Mouse (Mus musculus): ENCODE measurements at regions not wholly inside any gene's neighbourhood (a gene's known extent, or its start where the extent isn't known, plus 50 kb on each side); places are given as distances from the start of the nearest gene placed in this dataset.
A peak's percentile ranks its signal among the peaks of the same experiment; 100 is the strongest.

DNA sequence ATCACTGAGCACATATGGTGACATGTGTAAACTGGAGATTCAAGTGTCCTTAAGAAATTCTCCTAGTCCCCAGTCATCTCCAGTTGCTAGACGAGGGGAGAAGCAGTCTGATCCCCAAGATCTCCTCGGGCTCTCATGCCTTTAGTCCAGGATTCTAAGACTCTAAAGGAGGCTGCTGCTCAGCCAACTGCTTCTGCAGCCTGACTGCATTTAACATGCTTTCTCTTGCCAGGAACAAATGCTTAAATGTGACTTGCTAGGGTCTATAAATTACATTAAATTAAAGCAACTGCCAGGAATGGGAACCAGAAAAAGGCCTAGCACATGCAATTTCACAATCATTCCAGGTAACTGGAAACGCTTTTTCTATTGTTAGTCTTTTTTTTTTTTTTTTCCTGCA, 599.8 kb upstream of the Gcfc2 start:
- Histone ChIP-seq H3K9me3 (no peaks in the 10 kb centered on the region), H3K27ac (no peak overlapping the region), H3K9ac (no peak overlapping the region), H3K36me3 (no peaks in the 10 kb centered on the region), H3K27me3 (replicated peaks) (no peaks in the 10 kb centered on the region), H3K4me3 (replicated peaks) (no peak overlapping the region), H3K4me2 (replicated peaks) (no peak overlapping the region), H3K4me1 (replicated peaks) (no peaks in the 10 kb centered on the region)
- ATAC-seq: no peak
- WGBS: 71% methylated on average over 3 of the region's 3 CpGs

DNA sequence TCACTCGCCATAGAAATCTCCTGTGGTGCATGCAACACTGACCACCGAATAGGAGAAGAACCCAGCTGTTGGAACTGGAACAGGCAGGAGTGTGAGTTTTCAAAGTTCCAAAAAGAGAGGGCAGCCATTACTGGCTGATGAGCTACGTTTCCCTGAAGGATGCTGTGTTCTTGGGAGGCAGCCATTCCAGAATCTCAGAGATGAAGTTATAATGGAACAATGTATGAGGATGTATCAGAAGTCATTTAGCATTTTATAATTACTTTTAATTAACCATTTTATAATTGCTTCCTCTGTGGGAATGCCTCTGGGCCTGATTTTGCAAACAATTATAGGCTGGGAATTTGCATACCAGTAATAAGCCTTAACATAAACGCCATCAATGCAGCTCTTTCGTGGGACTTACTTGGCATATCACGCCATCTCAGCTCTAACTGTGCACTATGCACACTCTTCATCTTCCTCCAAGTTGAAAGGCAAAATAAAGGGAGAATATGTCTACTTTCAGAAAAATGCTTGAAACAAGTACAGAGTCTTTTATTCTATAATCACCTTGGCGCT, 559.4 kb upstream of the Gcfc2 start:
- 86% methylated on average over 7 of the region's 7 CpGs for WGBS
- H3K27me3 ChIP-seq (replicated peaks): no peaks in the 10 kb centered on the region

DNA sequence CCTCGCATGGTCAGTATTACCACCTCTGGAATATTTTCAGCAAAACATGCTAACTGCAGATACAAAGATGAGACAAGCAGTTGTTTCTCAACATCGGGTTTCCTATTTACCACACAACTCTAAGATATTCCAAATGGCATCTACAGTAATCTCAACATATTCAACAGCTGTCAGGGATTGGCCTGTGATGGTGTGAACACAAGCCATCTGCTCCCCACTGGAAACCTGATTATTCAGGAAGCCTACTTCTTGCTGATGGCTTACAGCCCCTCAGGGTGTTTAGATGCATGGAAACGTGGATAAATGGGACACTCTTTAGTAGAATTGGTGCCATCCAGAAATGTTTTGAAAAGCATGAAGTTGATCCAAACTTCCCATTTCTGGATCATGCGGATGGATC, 535.0 kb upstream of the Gcfc2 start:
- Histone ChIP-seq H3K36me3 (no peaks in the 10 kb centered on the region), H3K4me2 (replicated peaks) (no peak overlapping the region), H3K4me1 (replicated peaks) (no peaks in the 10 kb centered on the region), H3K9ac (no peak overlapping the region), H3K27ac (no peak overlapping the region), H3K4me3 (replicated peaks) (no peak overlapping the region), H3K9me3 (no peaks in the 10 kb centered on the region), H3K27me3 (replicated peaks) (no peaks in the 10 kb centered on the region)
- no peak for ATAC-seq
- 69% methylated on average over 4 of the region's 4 CpGs for WGBS

More for the DNA sequence above, 559.4 kb upstream of the Gcfc2 start:
- no peak overlapping the region for H3K27ac ChIP-seq
- H3K4me3 ChIP-seq (replicated peaks): no peak overlapping the region
- no peaks in the 10 kb centered on the region for H3K4me1 ChIP-seq (replicated peaks)
- no peaks in the 10 kb centered on the region for H3K9me3 ChIP-seq
- H3K4me2 ChIP-seq (replicated peaks): no peak overlapping the region
- H3K36me3 ChIP-seq: no peaks in the 10 kb centered on the region
- H3K9ac ChIP-seq: no peak overlapping the region
- no peak for ATAC-seq

DNA sequence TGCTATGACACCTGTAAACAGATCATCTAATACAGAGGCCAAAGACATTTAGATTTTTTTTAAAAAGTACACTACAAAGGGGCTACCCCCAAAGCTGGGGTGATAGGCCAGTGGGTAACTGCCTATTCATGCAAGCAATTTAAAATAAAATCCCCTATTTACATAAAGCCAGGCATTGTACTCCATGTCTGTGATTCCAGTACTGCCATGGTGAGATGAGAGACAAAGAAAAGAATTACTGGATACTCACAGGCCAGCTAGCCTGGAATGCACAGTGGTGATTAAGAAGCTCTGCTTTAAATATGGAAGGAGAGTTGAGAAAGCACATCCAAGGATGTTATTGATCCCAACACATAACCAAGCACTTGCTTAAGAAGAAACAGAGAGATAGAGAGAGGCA, 520.3 kb upstream of the Gcfc2 start:
- no peak overlapping the region for H3K27ac ChIP-seq
- ATAC-seq: no peak
- H3K9ac ChIP-seq: no peak overlapping the region
- H3K4me1 ChIP-seq (replicated peaks): no peaks in the 10 kb centered on the region
- H3K4me3 ChIP-seq (replicated peaks): no peak overlapping the region
- H3K27me3 ChIP-seq (replicated peaks): no peaks in the 10 kb centered on the region
- no peaks in the 10 kb centered on the region for H3K9me3 ChIP-seq
- H3K4me2 ChIP-seq (replicated peaks): no peak overlapping the region
- H3K36me3 ChIP-seq: no peaks in the 10 kb centered on the region

DNA sequence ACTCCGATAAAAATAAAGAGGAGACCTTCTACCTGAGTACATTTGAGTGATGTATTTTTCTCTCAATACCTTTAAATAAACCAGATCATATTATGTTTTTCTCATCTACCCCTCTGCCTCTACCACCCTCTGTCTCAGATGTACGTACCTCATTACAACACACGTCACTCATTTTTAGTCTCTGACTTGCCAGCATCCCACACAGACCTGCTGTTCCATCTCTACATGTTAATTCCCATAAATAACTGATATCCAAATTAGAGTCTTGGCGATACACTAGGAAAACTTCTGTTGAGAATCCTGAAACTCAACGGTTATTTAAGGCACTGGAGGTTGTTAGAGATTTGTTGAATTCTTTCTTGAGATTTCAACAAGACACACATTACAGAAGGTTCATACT, 509.9 kb upstream of the Gcfc2 start:
- Histone ChIP-seq H3K27me3 (replicated peaks) (no peaks in the 10 kb centered on the region), H3K9me3 (no peaks in the 10 kb centered on the region), H3K9ac (no peak overlapping the region), H3K36me3 (no peaks in the 10 kb centered on the region), H3K4me3 (replicated peaks) (no peak overlapping the region), H3K27ac (no peak overlapping the region), H3K4me2 (replicated peaks) (no peak overlapping the region), H3K4me1 (replicated peaks) (no peaks in the 10 kb centered on the region)
- no peak for ATAC-seq
- 87% methylated on average over 5 of the region's 5 CpGs for WGBS

DNA sequence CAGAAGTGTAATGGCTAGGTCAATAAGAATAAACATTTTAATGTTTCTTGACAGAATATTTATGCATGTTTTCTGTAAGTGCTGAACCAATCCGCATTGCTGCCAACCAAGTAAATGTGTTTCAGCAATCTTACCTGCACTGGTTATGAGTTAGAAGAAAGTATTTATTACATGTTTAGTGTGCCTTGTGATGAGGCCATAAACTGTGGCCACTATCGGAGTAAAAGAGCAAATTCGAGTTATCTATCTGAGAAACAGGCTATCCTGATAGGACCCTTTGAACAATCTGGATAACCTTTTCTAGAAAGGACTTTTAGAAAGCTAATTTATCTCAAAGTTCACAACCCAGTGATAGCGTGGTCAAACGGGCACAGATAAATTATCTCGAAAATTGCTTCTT, 488.7 kb upstream of the Gcfc2 start:
- H3K9me3 ChIP-seq: no peaks in the 10 kb centered on the region
- H3K27ac ChIP-seq: no peak overlapping the region
- ATAC-seq: peak; percentile 51; the same call in 1 of the 2 replicates
- H3K4me3 ChIP-seq (replicated peaks): no peak overlapping the region
- WGBS: 41% methylated on average over 6 of the region's 6 CpGs
- no peaks in the 10 kb centered on the region for H3K27me3 ChIP-seq (replicated peaks)
- H3K36me3 ChIP-seq: no peaks in the 10 kb centered on the region
- H3K4me2 ChIP-seq (replicated peaks): no peak overlapping the region
- H3K4me1 ChIP-seq (replicated peaks): no peaks in the 10 kb centered on the region
- H3K9ac ChIP-seq: no peak overlapping the region

DNA sequence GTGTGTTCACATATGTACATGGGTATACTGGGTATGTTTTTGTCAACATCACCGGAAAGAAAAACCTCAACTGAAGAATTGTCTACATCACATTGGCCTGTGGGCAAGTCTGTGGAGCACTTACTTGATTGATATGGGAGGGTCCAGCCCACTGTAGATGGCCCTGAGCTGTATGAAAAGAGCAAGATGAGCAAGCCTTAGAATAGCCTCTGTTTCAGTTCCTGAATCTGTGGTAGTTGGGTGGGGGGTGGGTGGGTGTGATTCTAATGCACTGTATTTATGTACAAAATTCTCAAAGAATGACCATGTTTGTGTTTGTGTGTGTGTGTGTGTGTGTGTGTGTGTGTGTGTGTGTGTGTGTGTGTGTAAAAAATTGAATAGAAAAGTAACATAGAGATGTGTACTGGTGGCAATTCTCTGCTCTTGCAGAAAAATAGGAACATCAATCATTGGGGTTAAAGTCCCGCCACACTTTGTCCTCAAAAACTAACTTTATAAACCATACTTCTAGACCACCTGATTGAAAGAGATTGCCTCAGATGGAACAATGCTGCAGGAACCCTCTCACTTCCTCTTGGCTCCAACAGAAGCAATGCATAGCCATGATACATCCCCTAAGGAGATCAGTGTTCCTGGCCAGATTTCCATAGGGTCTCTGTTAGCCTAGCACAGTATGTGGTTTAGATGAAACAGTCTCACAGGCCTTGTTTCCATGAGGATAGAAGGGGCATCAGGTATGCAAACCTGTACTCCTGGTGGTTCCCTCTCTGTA, 484.3 kb upstream of the Gcfc2 start:
- H3K9me3 ChIP-seq: no peaks in the 10 kb centered on the region
- WGBS: 88% methylated on average over 2 of the region's 2 CpGs
- no peak overlapping the region for H3K27ac ChIP-seq
- H3K9ac ChIP-seq: no peak overlapping the region
- H3K4me1 ChIP-seq (replicated peaks): no peaks in the 10 kb centered on the region
- H3K4me3 ChIP-seq (replicated peaks): no peak overlapping the region
- no peak overlapping the region for H3K4me2 ChIP-seq (replicated peaks)
- ATAC-seq: no peak
- no peaks in the 10 kb centered on the region for H3K27me3 ChIP-seq (replicated peaks)
- H3K36me3 ChIP-seq: no peaks in the 10 kb centered on the region

DNA sequence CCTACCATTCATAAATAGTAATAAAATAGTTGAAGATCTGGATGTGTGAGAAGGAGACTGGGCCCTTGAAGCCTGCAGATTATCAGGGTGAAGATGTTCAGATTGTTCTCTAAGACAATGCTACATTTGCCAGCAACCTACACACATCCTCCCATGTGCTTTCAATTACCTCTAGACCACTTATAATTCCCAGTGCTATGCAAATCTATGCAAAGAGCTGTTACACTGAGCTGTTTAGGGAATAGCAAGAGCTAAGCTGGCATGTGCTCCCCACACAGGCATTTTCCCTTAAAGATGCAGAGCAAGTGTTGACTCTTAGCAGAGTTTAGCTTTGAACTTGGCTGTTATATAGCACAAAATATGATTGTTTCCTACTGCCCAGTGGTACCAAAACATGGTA, 482.1 kb upstream of the Gcfc2 start:
- H3K4me2 ChIP-seq (replicated peaks): no peak overlapping the region
- H3K4me3 ChIP-seq (replicated peaks): no peak overlapping the region
- no peaks in the 10 kb centered on the region for H3K9me3 ChIP-seq
- no peaks in the 10 kb centered on the region for H3K36me3 ChIP-seq
- ATAC-seq: no peak
- H3K9ac ChIP-seq: no peak overlapping the region
- H3K27ac ChIP-seq: no peak overlapping the region
- H3K4me1 ChIP-seq (replicated peaks): no peaks in the 10 kb centered on the region
- H3K27me3 ChIP-seq (replicated peaks): no peaks in the 10 kb centered on the region

DNA sequence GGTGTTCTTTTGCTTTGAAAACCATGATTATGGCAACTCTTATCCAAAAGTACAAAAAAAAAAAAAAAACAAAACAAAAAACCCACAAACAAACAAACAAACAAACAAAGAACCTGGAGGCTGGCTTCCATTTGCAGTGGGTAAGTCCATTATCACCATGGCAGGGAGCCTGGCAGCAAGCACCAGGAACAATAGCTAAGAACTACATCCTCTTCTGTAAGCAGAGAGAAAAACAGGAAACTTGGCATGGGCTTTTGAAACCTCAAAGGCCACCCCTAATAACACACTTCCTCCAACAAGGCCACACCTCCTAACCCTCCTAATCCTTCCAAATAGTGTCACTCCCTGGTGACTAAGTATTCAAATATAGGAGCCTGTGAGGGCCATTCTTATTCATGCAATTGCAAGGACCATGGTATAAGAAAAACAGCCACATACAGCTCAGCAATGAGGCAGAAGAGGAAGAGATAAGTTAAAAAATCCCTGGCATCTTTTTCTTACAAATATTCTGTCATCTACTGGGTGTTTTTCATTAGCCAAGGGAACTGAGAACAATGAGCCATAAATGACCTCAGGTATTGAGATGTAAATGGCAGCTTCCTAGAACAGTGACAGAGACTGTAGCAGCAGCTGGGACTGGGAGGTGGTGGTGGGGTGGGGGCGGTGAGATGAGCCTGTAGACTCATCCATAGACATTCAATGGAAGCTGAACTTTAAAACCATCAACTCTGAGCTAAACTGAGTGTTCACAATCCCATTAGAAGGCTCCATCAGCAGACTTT, 477.3 kb upstream of the Gcfc2 start:
- no peaks in the 10 kb centered on the region for H3K9me3 ChIP-seq
- H3K27ac ChIP-seq: no peak overlapping the region
- H3K27me3 ChIP-seq (replicated peaks): no peaks in the 10 kb centered on the region
- WGBS: 82% methylated on average over 1 of the region's 1 CpGs
- H3K4me3 ChIP-seq (replicated peaks): no peak overlapping the region
- H3K9ac ChIP-seq: no peak overlapping the region
- no peaks in the 10 kb centered on the region for H3K4me1 ChIP-seq (replicated peaks)
- no peaks in the 10 kb centered on the region for H3K36me3 ChIP-seq
- ATAC-seq: no peak
- H3K4me2 ChIP-seq (replicated peaks): no peak overlapping the region

DNA sequence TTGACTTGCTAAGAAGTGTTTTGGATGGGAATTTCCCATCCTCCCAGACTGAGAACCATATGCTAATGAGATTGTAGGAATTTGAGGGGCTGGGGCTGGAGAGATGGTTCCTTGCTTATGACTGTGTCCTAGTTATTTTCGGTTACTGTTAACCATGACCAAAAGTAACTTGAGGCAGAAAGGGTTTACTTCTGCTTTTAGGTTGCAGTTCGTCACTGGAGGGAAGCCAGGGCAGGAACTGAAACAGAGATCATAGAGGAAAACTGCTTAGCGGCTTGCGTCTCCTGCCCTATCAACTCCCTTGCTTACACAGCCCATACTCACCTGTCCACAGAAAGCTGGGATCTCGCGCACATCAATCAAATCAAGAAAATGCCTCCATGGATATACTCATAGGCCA, 475.8 kb upstream of the Gcfc2 start:
- ATAC-seq: no peak
- Histone ChIP-seq H3K27me3 (replicated peaks) (no peaks in the 10 kb centered on the region), H3K4me3 (replicated peaks) (no peak overlapping the region), H3K36me3 (no peaks in the 10 kb centered on the region), H3K27ac (no peak overlapping the region), H3K4me1 (replicated peaks) (no peaks in the 10 kb centered on the region), H3K9ac (no peak overlapping the region), H3K4me2 (replicated peaks) (no peak overlapping the region), H3K9me3 (no peaks in the 10 kb centered on the region)
- 90% methylated on average over 6 of the region's 6 CpGs for WGBS

DNA sequence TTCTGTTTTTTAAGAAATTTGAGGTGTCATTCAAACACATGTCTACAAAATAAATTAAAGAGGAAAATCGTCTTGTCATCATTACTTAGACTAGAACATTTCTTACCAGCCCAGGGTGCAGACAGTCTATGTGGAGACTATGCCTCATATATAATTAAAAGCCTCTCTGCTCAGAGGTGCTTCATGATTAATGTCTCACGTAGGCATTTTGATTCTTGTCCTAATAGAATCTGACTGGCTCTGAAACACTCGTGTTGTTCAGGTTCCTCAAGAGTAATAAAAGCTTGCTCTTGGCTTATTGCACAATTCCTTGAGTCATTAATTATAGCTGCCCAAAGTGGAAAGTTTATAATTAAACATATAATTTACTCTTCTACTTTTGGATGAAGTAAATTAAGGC, 475.1 kb upstream of the Gcfc2 start:
- WGBS: 71% methylated on average over 3 of the region's 3 CpGs
- no peak for ATAC-seq

DNA sequence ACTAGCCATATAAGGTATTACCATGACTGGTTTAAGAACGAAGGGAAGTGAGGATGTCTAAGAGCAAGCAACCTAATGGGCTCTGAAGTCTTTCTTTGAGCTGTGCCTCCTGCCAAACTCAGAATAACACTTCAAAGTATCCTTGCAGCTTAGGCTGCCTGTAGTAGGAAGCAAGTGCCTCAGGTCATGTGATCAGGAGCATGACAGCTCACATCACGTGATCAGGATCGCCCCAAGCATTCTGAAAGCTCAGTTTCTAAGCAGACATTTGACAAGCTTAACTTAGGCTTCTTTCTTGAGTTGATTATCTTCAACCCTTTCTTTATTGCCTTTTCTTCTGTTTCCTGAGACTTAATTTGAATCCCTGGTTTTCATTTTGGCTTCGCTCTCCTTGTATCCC, 462.4 kb upstream of the Gcfc2 start:
- 84% methylated on average over 4 of the region's 4 CpGs for WGBS
- no peak overlapping the region for H3K4me2 ChIP-seq (replicated peaks)
- no peak overlapping the region for H3K9ac ChIP-seq
- H3K9me3 ChIP-seq: no peaks in the 10 kb centered on the region
- H3K4me1 ChIP-seq (replicated peaks): no peaks in the 10 kb centered on the region
- H3K4me3 ChIP-seq (replicated peaks): no peak overlapping the region
- H3K36me3 ChIP-seq: no peaks in the 10 kb centered on the region
- ATAC-seq: no peak
- no peak overlapping the region for H3K27ac ChIP-seq
- no peaks in the 10 kb centered on the region for H3K27me3 ChIP-seq (replicated peaks)

More for the DNA sequence above, 475.1 kb upstream of the Gcfc2 start:
- H3K4me3 ChIP-seq (replicated peaks): no peak overlapping the region
- no peaks in the 10 kb centered on the region for H3K27me3 ChIP-seq (replicated peaks)
- H3K36me3 ChIP-seq: no peaks in the 10 kb centered on the region
- no peaks in the 10 kb centered on the region for H3K9me3 ChIP-seq
- H3K4me2 ChIP-seq (replicated peaks): no peak overlapping the region
- H3K4me1 ChIP-seq (replicated peaks): no peaks in the 10 kb centered on the region
- no peak overlapping the region for H3K27ac ChIP-seq
- H3K9ac ChIP-seq: no peak overlapping the region

DNA sequence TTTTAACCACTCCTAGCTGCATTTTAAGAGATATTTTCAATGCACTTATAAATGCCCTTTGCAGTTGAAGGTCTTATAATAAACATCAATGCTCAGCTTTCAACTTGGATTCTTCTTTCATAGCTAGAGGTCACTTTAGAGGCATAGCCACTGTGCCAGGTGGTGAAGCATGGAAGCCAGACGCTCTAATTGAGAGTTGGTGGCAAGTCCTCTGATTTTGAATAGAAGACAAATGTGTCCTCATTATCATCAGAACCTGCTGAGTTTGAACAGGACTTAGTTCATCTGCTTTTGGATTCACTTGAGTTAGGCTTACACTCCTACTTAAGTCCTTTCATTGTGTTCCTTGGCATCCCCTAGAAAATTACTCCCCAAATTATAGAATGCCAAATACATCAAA, 459.0 kb upstream of the Gcfc2 start:
- H3K9ac ChIP-seq: no peak overlapping the region
- no peak overlapping the region for H3K4me2 ChIP-seq (replicated peaks)
- no peaks in the 10 kb centered on the region for H3K9me3 ChIP-seq
- no peak overlapping the region for H3K27ac ChIP-seq
- no peaks in the 10 kb centered on the region for H3K27me3 ChIP-seq (replicated peaks)
- no peak for ATAC-seq
- H3K4me3 ChIP-seq (replicated peaks): no peak overlapping the region
- no peaks in the 10 kb centered on the region for H3K36me3 ChIP-seq
- H3K4me1 ChIP-seq (replicated peaks): no peaks in the 10 kb centered on the region
- WGBS: 81% methylated on average over 1 of the region's 1 CpGs

All from intestine, embryonic 15.5 days (tissue).